In genomic region chr12:82700840-82701239, GRCm38 (mm10) we compare ENCODE assay signal across 8 mouse cellular contexts.
DNase-seq lines count a peak whose midpoint lies in the region; ATAC-seq and TF ChIP-seq lines count a peak whose summit lies in the region.
"Had no signal": no experiment of that assay in that cellular context is flagged by ENCODE, and none has a peak within 500 bp of the region (broad histone marks: within the 10 kb centered on the region; RNA-seq: fewer than 3 reads in every experiment).

No protein-coding gene starts in this region.

- H3K4me3 ChIP-seq in midbrain, embryonic 10.5 days: no peak overlapping the region
- no peak overlapping the region for H3K4me3 ChIP-seq in midbrain, embryonic 13.5 days (replicated peaks)
- H3K4me3 ChIP-seq in lung, adult 2 months (replicated peaks; ENCODE audit: extremely low read depth, low read depth, low read length): no peak overlapping the region
- H3K4me3 ChIP-seq: hindbrain, embryonic 15.5 days had no signal

- H3K27me3 ChIP-seq in midbrain, embryonic 10.5 days (ENCODE audit: low read depth, poor library complexity, severe bottlenecking): no peaks in the 10 kb centered on the region
- no peaks in the 10 kb centered on the region for H3K27me3 ChIP-seq in midbrain, embryonic 13.5 days
- H3K27me3 ChIP-seq: hindbrain, embryonic 15.5 days had no signal

- H3K9ac ChIP-seq in midbrain, embryonic 13.5 days (replicated peaks): no peak overlapping the region
- H3K9ac ChIP-seq: hindbrain, embryonic 15.5 days had no signal

- peak; percentile 16 for DNase-seq in midbrain, embryonic 10.5 days (ENCODE audit: low spot score)
- peak; percentile 38 for DNase-seq in R1 (ENCODE audit: low read depth, low spot score)
- DNase-seq in c-Kit-positive CD71-positive TER-119-positive erythroid progenitor cells, embryonic 14.5 days (ENCODE audit: low spot score): peak; percentile 35
- DNase-seq in heart, postnatal 4 days: peak; percentile 59
- peak; percentile 23 for DNase-seq in lung, adult 2 months

- H3K36me3 ChIP-seq in midbrain, embryonic 10.5 days: no peaks in the 10 kb centered on the region
- H3K36me3 ChIP-seq in midbrain, embryonic 13.5 days: no peaks in the 10 kb centered on the region
- H3K36me3 ChIP-seq: hindbrain, embryonic 15.5 days had no signal

- TF ChIP-seq POLR2A in lung, adult 2 months (IDR thresholded peaks at IDR 0.05; ENCODE audit: borderline replicate concordance, extremely low read depth, low read depth, low read length): no peak

- H3K27ac ChIP-seq in midbrain, embryonic 10.5 days (replicated peaks): no peak overlapping the region
- H3K27ac ChIP-seq in midbrain, embryonic 13.5 days: no peak overlapping the region
- H3K27ac ChIP-seq: hindbrain, embryonic 15.5 days had no signal

- H3K9me3 ChIP-seq in midbrain, embryonic 10.5 days (replicated peaks): no peaks in the 10 kb centered on the region
- no peaks in the 10 kb centered on the region for H3K9me3 ChIP-seq in midbrain, embryonic 13.5 days
- H3K9me3 ChIP-seq: hindbrain, embryonic 15.5 days had no signal

- H3K4me1 ChIP-seq in midbrain, embryonic 10.5 days: 0 out of 2 replicates have a peak, but pooled peaks cover 5% of the 10 kb centered on the region
- H3K4me1 ChIP-seq in midbrain, embryonic 13.5 days (replicated peaks): no peaks in the 10 kb centered on the region
- no peaks in the 10 kb centered on the region for H3K4me1 ChIP-seq in lung, adult 2 months (ENCODE audit: control insufficient read depth, insufficient read depth, low read length)
- H3K4me1 ChIP-seq: hindbrain, embryonic 15.5 days had no signal

- H3K4me2 ChIP-seq in midbrain, embryonic 13.5 days (replicated peaks): no peak overlapping the region
- H3K4me2 ChIP-seq: hindbrain, embryonic 15.5 days had no signal

- ATAC-seq in midbrain, embryonic 13.5 days: no peak
- no peak; the same call in 1 of the 2 replicates for ATAC-seq in granulocyte monocyte progenitor cell, adult 5-6 weeks (replicated peaks; ENCODE audit: poor library complexity, severe bottlenecking)

- peak; percentile 69 for TF ChIP-seq CTCF in lung, adult 2 months (IDR thresholded peaks at IDR 0.05; ENCODE audit: insufficient read depth, low read length)

- WGBS in midbrain, embryonic 10.5 days: 57% methylated on average over 5 of the region's 5 CpGs
- 54% methylated on average over 5 of the region's 5 CpGs for WGBS in midbrain, embryonic 13.5 days
- WGBS in lung, adult 2 months: 46% methylated on average over 5 of the region's 5 CpGs
